Mouse (Mus musculus): ENCODE data around the gene Dolk. TPM values are rescaled to one million over a fixed set of nuclear protein-coding genes. Genes with fewer than 3 reads are reported as not detected.

The Dolk gene
- polyA plus RNA-seq, 1 experiment from 2014 or later: 17.5 TPM

Other genes starting within 250 kb of the Dolk start
- 13.2 and 15.4 TPM in 2 replicates for gene Wdr34, start 237.5 kb downstream of the Dolk start, polyA plus RNA-seq (2016; fragmentation: Nextera tagmentation; extraction: Ambion mirVana)
- gene Set, start 229.0 kb downstream of the Dolk start, polyA plus RNA-seq (2016; fragmentation: Nextera tagmentation; extraction: Ambion mirVana): 409 and 423 TPM in 2 replicates
- 4.6 and 5.1 TPM in 2 replicates for gene Pkn3, start 208.7 kb downstream of the Dolk start, polyA plus RNA-seq (2016; fragmentation: Nextera tagmentation; extraction: Ambion mirVana)
- 29.7 and 31.0 TPM in 2 replicates for gene Zdhhc12, start 192.7 kb downstream of the Dolk start, polyA plus RNA-seq (2016; fragmentation: Nextera tagmentation; extraction: Ambion mirVana)
- 4.3 and 4.4 TPM in 2 replicates for gene Zer1, start 161.7 kb downstream of the Dolk start, polyA plus RNA-seq (2016; fragmentation: Nextera tagmentation; extraction: Ambion mirVana)
- gene Tbc1d13, start 152.6 kb downstream of the Dolk start, polyA plus RNA-seq (2016; fragmentation: Nextera tagmentation; extraction: Ambion mirVana): 2.9 and 3.3 TPM in 2 replicates
- gene Endog, start 114.8 kb downstream of the Dolk start, polyA plus RNA-seq (2016; fragmentation: Nextera tagmentation; extraction: Ambion mirVana): 23.0 and 23.3 TPM in 2 replicates
- gene Spout1, start 107.9 kb downstream of the Dolk start, polyA plus RNA-seq (2016; fragmentation: Nextera tagmentation; extraction: Ambion mirVana): 54.4 and 55.1 TPM in 2 replicates
- 11.3 and 11.4 TPM in 2 replicates for gene Kyat1, start 80.5 kb downstream of the Dolk start, polyA plus RNA-seq (2016; fragmentation: Nextera tagmentation; extraction: Ambion mirVana)
- gene Lrrc8a, start 48.6 kb downstream of the Dolk start, polyA plus RNA-seq (2016; fragmentation: Nextera tagmentation; extraction: Ambion mirVana): 12.8 and 13.9 TPM in 2 replicates
- gene Gm28035, start 45.8 kb downstream of the Dolk start, polyA plus RNA-seq (2016; fragmentation: Nextera tagmentation; extraction: Ambion mirVana): 0.11 and 0.12 TPM in 2 replicates
- gene Phyhd1, start 20.1 kb downstream of the Dolk start, polyA plus RNA-seq (2016; fragmentation: Nextera tagmentation; extraction: Ambion mirVana): 6.9 and 7.4 TPM in 2 replicates
- gene Gm28038, start 5.3 kb downstream of the Dolk start, polyA plus RNA-seq (2016; fragmentation: Nextera tagmentation; extraction: Ambion mirVana): not detected in 2 replicates
- gene Nup188, start 63 bp upstream of the Dolk start, polyA plus RNA-seq (2016; fragmentation: Nextera tagmentation; extraction: Ambion mirVana): 23.9 and 25.8 TPM in 2 replicates
- 30.3 and 33.7 TPM in 2 replicates for gene Sh3glb2, start 73.0 kb upstream of the Dolk start, polyA plus RNA-seq (2016; fragmentation: Nextera tagmentation; extraction: Ambion mirVana)
- gene Miga2, start 77.9 kb upstream of the Dolk start, polyA plus RNA-seq (2016; fragmentation: Nextera tagmentation; extraction: Ambion mirVana): 12.7 and 13.6 TPM in 2 replicates
- gene Dolpp1, start 105.9 kb upstream of the Dolk start, polyA plus RNA-seq (2016; fragmentation: Nextera tagmentation; extraction: Ambion mirVana): 23.5 and 24.3 TPM in 2 replicates
- 26.0 and 28.6 TPM in 2 replicates for gene Crat, start 129.5 kb upstream of the Dolk start, polyA plus RNA-seq (2016; fragmentation: Nextera tagmentation; extraction: Ambion mirVana)
- 168 and 173 TPM in 2 replicates for gene Ptpa, start 129.7 kb upstream of the Dolk start, polyA plus RNA-seq (2016; fragmentation: Nextera tagmentation; extraction: Ambion mirVana)
- 0.44 and 0.59 TPM in 2 replicates for gene Ier5l, start 187.9 kb upstream of the Dolk start, polyA plus RNA-seq (2016; fragmentation: Nextera tagmentation; extraction: Ambion mirVana)

Measured in liver, embryonic 12.5 days (tissue).